Mouse (Mus musculus) 416B (cell line): ENCODE data around the gene Hoxa10.

Source experiments
- DNase-seq: peaks from one replicate; pipeline ENCODE4 v3.0.0; 2011; ENCODE audit warnings: low read depth

Hoxa10 gene

DNA sequence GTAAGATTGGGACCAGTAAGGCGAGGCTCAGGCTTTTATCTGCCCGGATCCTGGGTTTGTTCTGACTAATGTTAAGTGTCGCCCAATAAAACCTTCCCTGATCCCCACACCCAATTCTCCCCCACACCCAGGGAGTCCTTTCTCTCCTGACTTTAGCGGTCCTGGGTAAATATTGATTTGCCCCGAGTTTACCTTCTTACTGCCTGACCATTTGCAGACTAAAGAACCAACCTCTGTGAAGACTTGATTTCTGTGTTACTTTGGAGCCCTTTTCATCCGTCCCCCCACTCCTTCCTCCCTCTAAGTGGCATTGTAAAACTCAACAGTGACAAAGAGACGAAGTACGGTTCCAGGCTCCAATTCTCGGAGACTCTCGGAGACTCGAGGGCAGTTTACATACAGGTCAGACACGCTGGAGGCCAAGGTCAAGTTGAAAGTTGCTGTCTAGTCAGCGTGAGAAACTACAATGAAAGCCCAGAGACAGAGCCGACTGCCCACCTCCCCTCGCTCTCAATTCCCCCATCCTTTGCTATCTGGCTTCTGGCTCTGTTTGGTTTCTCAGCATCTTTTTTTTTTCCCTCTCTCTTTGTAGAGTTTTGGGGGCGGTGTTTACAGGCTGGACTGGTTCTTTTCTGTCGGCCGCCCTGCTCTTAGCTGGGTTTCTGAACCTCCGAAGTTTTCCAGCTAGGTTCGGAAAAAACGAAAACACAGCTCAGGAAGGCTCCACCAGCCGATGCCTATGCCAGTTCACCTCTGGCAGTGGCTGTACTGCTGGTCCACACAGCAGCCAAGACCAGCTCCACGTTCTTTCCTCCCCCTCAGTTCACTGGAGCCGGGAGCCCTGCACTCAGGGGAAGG, 22.0 kb upstream of the Hoxa10 start:
- DNase-seq, result no peak

DNA sequence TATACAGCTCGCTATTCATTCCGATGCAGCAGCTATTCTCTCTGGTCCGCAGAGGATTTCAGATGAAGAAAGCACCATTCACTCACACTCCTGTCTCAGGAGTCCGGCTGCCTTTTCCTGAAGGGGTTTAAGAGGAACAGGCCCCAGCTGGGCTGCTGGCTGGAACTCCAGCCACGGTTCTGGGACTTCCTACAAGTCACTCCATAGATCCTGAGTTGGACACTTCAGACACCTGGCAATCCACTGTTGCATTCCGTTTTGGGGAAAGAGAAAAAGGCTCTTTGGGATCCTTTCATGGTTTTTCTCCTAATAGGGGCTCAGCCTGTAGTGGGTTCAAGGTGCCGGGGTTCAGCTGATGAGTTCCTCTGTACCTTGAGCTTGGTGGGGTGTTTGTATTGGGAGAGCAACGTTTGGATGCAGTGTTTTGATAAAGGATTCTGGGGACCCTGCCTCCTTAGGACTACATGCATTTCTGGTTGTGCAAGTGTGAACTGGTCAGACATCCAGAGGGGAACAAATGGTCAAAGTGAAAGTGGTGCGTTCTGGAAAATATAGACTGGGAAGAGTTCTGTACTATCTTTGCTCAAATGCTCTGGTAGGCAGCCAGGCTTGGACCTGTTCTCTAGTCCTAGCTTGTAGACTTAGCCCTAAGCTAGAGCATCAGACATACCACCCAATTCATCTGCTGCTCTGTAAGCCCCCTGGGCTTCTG, 21.3 kb upstream of the Hoxa10 start:
- no peak for DNase-seq

DNA sequence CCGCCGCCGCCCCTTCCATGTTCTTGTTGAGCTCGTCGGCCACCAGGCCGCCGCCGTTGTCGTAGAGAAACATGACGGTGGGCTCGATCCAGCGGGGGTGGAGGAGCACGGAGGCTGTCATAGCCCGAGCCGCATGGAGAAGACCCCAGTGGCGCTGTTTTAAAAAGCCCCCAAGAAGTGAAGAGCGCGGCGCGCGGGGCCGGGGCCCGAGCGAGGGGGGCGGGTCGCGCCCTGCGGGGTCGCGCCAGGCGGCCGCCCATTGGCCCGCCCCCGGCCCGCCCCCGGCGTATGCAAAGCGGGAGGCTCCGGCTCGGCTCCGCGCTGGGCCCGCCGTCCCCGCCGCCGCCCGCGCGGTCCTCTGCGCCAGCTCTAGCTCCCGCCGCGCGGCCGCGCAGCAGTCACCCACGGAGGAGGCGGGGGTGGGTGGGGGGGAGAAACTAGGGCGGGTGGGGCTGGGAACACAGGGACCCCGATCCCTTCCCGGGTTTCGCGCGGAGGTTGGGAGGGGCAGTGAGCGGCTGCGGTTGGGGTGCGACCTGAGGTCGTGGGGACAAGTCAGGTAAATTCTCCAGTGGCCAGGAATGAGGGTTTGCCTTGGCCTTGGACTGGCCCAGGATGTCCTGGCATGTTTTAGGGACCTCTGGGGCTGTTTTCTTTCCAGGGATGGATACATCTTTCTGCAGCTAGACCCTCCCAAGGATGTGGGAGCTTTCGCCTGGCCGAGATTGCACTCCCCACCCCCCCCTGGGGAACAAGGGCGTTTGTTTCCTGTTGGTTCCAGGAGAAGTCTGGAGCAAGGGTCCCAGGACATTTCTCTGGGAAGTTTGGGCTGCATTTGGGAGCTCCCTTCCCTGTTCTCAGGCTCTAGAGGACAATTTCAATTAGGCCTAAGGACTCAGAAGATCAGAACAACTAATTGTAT, 20.3 kb upstream of the Hoxa10 start, which contains the start of gene Hoxa13:
Gene Hoxa13 (minus strand): TSS at position 227 of the 922 bp plus-strand sequence.
- DNase-seq, result no peak

DNA sequence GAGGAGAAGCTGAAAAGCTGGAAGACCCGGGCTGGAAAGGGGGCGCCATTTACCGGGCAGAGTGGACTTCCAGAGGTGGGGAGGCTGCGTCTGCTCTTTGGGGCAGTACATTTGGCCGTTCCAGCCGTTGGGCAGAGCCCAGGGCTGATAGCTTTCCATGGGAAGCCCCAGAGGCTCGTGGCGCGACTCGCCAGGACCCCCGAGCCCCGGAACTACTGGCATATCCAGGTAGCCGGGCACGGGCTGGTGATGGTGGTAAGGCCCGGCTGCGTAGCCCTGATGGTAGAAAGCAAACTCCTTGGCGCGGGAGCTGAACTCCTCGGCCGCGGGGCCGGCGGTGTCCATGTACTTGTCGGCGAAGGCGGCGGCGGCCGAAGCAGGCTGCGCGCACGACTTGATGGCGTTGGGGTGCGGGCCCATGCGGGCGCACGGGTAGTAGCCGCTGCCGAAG, 19.2 kb upstream of the Hoxa10 start:
- no peak for DNase-seq

DNA sequence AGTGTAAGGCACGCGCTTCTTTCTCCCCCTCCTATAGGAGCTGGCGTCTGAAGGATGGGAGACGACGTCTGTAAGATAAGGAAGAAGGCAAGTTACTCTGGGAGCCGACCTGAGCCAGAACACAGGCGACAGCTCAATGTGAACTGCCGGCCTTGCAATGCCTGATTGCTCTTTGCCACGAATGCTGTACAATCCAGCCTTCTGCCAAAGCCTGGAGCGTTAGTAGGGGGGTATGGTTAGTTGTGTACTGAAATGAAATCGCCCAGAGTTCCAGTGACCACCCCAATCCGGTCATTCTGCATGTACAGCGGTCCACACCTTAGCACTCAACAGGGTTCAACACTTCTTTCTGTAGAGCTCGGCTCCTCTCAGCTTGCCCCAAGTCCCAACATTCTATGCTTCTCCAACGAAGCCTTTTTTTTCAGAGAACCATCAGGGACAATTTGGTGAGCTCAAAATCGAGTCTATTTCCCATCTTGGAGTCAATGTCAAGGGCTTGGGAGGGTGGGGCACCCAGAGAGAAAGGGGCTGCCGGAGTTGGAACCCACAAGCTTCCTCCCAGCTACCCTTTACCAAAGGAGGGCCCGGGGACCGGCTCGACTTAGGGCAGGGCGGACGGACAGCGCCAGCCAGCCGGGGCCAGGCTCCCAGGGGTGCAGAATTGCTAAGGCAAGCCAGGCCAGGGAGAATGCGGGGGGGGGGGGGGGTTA, 18.6 kb upstream of the Hoxa10 start:
- no peak for DNase-seq

DNA sequence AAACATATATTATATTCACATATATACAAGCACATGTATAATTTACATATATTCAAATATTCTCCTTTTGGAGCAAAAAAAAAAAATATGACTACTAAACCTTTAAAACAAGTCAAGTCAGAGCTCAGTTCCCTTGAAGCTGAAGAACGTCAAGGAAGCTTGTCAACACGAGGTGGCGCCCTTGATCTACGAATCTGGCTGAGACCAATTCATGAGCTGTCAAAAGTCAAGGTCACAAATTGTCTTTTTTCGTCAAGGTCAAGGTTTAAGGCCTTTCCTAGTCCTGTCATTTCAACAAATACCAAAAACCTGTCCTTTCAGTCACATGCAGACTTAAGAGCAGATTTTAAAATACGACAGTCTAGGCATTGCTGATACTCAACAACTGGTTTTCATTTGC, 16.3 kb upstream of the Hoxa10 start:
- DNase-seq, result peak; percentile 73

DNA sequence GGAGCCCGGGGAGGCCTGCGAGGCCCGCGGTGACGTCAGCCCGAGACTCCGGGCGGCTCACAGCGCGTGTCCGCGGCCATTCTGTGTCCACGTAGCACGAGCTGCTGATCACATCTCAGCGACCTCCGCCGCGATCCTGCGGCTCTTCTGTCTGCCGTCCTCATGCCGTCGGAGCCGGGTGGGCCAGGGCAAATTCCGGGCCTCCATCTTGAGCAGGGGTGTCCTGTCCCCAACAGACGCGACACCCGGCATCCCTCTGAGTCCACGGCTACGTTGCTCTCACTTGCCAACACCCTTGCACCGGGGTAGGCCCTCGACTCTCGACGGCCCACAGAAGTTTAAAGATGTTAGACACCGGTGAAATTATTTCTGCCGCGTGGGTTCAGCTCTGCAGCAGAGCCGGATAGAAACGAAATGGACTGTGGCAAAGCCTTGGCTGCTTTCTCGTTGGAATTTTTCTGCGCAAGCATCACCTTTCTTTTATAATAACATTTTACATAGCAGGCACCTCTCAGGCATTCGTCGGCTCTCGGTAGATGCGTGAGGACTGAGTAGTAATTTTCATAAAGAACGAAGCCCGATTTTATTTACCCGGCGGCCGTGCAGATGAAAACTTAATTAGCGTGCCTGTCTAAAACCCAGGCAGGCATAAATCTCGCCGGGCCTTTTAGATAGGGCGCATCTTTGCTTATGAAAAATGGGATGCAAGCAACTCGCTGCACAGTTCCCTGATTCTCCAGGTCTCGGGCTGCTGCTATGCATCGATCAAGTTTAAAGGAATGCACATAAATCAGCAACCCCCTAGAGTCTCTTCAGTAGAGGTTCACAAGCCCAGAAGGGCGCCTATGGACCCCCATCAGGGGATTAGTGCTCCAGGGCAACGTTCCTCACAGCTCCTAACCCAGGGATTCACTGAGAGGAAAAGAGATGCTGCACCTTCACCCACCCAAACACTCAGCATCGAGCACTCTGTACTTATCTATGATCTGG, 13.2 kb upstream of the Hoxa10 start:
- no peak for DNase-seq

DNA sequence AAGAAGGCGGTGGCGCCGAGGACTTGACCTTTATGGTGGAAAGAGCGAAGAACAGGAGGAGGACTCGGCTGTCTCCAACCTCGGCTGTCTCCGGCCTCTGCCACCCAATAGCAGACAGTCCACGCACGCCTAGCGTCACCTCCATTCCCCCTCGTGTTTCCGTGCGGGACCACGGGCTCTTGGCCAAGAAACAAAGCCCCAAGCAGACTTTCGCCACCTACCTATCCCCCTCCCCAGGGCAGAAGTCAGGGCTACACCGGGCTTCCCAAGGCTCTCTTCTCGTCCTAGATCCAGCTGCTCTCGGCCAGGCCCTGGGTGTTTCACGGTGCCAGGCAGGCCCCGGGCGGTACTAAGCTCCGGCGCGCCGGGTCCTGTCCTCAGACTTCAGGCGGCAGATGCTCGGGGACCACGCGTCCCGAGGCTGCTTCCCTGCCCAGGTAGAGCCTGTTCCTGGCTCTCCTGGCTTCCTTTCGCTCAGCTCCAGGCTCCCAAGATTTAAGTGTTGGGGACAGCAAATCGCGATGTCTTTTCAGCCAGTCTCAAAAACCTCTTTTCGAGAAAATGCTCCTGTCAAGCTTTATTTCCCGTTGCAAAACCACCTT, 12.2 kb upstream of the Hoxa10 start:
- DNase-seq, result no peak

DNA sequence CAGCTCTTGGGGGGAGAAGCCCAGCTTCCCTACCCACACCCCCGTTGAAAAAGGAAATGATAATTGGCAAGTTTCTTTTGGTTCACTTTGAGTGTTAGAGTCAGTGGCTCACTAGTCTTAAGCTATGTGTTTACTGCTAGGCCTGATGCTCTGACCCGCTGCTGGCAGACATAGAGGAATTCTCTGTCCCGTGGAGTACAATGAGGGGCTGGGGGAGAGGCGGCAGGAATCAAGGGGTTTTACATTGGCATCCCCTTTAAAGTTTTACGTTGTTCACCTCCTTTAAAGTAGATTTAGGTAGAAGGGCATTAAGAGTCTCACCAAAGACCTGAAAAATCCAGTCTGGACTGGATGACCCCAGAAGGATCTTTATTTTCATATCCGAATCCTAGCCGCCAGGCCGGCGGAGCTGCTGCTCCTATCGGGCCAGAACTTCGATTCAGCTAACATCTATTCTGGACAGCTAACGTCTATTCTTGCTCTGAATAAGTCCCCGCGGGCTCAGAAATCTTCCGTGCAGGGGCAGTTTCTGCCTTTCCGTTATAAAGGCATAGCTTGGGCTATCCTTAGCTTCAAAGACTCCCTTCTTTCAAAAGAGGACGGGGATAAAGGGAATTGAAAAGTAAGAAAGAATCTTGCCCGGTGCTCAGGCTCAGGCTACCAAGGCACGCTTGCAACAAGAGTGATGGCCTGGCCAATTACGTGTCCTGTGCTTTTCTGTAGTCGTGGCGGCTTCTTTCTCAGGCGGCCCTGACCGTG, 11.5 kb upstream of the Hoxa10 start:
- no peak for DNase-seq

DNA sequence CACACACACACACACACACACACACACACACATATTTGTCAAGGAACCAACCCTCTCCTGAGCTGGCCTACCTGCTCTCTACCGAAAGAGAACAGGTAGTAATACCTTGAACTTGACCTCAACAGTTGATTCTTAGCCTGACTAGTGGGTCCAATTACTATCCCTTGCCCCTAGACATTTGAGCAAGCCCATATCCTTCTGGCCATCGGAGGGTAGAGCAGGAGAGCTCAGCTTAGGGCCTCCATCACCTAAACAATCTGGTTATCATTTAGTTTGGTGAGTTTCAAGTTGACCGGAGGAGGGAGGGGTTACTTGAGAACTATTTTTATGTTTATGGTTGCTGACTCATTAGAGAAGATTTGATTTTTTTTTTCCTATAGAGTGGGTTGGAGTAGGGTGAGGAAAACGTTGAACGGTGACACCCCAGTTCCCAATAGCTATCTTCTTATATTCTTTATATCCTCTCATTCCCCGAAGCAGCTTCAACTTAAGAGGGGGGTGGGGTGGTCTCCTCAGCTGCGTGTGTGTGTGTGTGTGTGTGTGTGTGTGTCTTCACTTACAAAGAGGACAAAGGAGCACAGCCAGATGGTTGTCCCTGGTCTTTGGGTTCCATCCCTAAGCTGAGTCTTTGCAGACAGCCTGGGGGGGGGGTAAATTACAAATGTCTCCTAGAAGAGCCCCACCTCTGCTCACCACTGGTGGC, 10.7 kb upstream of the Hoxa10 start:
- no peak for DNase-seq

DNA sequence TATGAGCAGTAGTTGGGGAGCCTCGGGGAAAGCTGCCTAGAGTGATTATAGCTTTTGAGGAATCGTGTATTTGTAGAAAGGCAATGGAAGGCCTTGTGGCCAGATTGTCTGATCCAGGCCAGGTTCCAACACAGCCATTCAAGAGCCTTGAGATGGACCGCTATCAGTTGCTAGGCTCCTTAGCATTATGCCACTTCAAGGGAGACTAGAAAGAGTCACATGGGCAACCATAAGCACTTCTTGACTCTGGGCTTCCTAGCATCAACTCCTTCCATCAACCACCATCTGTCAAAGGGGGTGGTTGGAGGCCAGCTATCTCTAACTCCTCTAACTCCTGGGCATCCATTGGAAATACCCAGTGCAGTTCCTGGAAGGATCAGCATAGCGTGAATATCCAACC, 9.2 kb upstream of the Hoxa10 start:
- DNase-seq, result no peak

DNA sequence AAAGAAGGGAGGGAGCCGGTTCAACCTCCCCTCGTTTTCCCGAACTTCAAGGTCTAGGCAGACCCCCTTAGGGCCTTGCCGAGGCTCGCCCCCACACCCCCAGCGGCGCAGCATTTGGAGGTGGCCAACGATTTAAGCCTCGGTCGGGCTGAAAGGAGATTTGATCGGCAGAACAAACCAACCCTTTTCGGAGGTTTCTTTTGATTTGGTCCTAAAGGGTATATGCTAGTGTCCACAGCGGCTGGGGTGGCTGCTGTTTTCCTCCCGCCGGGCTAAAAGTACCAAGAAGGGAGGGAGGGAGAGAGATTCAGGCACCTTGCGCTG, 8.7 kb upstream of the Hoxa10 start:
- no peak for DNase-seq

DNA sequence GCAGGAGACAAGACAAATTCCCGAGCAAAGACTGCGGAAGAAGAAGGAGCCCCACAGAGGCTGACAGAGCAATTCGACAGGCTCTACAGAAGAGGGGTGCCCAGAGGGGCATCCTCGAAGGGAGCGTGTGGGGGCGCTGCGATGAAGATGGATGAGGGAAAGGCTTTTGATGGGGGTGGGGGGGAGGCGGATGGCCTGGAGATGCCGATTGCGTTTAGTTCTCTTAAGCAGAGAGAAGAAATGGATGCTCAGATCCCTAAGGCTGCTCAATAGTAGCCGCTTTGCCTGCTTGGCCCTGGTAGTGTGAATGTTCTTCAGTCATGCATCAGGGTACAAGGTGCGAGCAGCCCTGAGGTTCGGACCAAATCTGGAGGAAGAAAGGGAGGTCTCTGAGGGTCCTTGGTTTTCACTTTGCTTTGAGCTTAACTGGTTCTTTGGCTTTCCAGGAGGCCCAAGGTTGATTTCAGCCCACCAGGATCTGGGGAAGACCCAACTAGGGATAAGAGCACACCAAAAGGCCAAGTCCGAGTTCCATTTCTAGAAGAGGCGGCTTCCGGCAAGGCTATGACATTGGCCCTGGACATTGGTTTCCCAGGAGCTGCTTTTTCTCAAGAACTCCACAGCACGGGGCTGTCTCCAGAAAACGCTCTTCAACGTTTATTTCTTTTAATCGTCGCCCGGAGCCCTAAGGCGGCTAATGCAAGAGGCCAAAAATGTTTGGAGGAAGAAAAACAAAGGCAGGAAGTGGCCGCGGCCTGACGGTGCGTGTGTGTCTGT, 8.2 kb upstream of the Hoxa10 start:
- no peak for DNase-seq

DNA sequence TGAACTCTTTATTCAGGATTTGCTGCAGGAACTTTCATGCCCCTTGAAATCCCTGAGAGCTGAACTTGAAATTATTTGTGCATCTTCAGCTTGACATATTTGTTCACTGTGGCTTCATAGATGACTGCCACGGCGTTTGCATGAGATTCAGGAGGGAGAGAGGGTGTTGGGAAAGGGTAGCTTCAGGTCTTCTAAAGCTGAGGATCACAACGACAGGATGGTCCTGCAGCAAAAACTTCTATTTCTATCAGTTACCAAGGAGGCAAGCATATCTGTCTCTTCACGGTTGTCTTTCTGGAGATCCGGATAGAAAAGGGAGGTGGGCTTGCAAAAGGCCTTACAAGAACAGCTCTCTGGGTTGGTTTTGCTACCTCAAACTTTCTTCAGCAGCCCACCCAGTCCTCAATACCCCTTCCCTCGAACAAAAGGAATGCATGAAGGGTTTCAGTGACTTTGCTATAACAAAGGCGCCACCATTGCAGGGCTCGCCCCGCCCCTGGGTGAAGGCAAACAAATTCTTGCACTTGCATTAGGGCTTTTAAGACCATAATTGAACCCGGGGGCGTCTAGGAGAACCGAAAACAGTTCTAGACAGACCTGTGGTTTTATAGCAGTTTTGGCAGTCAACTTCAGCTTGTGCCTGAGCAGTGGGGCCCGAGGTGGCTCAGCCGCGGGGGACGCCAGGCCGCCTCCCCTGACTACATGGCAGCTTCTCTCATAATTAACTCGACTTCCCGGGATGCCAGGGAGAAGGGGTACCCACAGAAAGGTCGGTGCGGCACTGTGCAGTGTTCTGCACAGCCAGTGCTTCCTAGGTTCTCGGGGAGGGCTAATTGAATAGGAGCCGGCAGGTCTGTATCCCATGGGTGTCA, 7.3 kb upstream of the Hoxa10 start:
- DNase-seq, result no peak

DNA sequence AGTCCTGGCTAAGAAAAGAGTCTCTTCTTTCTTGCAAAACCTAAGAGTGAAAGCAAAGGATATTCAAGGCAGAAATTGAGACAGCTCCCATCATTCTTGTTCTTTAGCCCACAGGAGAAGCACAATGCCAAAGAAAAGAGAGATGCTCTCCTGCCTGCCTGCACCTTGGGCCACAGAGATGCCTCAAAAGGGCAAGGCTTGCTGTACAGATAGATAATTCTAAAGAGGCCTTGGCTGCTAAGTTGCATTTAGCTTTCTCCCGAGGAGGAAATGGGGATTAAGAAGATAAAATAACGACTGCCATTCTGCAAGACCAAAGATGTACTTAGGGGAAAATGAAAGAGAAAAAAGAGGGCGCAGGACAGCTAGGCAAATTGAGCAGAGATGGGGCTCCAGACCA, 6.3 kb upstream of the Hoxa10 start:
- no peak for DNase-seq

DNA sequence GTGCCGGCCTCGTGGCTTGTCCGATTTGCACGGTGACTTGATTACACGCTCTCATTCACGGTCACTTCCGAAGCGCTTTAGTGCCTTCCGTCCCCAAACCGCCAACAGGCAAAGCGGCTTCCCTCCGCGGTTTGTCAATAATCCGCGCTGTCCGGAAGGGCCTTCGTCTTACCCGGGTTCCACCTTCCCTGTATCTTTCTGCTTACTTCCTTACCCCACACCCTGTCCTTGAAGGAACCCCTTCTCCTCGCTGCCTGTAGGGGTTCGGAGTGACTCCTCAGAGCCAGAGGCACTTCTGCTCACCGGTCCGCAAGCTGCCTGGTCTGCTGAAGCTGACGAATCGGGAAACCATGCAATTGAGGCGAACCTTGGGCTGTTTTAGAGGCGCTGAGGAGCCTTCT, 5.7 kb upstream of the Hoxa10 start:
- DNase-seq, result no peak

DNA sequence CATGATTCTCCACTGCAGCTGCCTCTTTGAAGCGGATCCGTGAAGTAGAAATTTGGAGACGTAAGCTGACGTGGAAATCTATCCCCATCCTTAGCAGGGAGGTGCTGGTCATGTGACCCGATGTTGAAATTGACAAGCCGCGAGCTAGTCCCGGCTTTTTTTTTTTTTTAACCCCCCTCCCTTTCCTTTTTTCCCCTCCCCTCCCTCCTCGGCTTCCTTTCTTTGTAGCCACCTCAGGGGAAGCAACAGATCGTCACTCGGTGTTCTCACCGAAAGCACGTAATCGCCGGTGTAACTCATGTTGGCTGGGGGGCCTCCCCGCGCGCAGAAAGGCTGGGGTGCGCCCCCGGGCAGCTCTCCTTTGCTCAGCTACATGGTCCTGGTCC, 5.1 kb upstream of the Hoxa10 start, which contains the start of gene Hoxa11:
Gene Hoxa11 (minus strand): TSS at position 54 of the 386 bp plus-strand sequence.
- no peak for DNase-seq
